Mouse (Mus musculus): ENCODE data around the gene Slmap. TPM values are rescaled to one million over a fixed set of nuclear protein-coding genes. Genes with fewer than 3 reads are reported as not detected.
"Not testable (repeated sequence)": the region's sequence is repeated elsewhere in the genome, so short reads cannot be mapped to it uniquely, and the experiment has no call there.

Slmap gene
- 12.5 and 14.6 TPM in 2 replicates for polyA plus RNA-seq (2015; fragmentation: Nextera tagmentation; extraction: Ambion mirVana)

DNA sequence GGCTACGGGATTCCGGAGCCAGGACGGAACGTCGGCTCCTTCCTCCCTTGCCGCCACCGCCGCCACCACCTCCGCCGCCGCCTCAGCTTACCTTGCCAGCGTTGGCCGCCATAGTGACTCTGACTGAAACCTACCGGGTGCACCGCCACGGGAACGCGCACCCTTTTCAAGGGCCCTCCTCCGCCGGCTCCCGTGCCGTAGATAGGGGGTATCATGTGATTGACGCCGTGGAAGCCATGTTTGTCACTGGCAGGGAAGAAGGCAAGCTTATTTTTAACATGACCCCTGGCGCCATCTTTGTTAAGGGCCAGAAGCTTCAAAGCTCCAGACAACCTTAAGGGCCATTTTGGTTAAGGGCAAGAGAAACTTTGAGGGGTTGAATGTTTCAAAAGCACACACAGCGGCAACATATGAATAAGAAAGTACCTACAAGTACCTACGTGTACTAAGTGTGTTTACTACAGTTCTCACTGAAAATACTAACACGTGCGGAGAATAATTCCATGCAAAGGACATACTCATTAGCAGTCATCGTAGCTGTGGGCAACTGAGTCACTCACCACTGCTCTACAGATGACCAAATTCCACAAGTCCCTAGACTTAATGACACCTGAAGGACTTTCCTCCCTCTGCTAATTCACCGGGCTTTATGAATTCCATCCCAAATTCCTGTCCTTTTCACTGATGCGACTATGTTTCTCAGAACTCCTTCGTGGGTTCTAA lies at the start of gene Slmap:
TSS of gene Slmap (minus strand) at position 175 of the 723 bp plus-strand sequence.
- no peaks in the 10 kb centered on the region for H3K36me3 ChIP-seq
- peak within 1 kb of the TSS; percentile 89 for H3K9ac ChIP-seq (replicated peaks)
- WGBS: 14% methylated on average over 29 of the region's 33 CpGs
- peak within 1 kb of the TSS; percentile 83 for H3K4me3 ChIP-seq (replicated peaks)
- H3K27me3 ChIP-seq: no peaks in the 10 kb centered on the region
- H3K4me2 ChIP-seq (replicated peaks): peak within 1 kb of the TSS; percentile 81
- H3K9me3 ChIP-seq: no peaks in the 10 kb centered on the region
- H3K4me1 ChIP-seq (replicated peaks): peaks cover 35% of the 10 kb centered on the region
- peak; percentile 97 for ATAC-seq
- peak within 1 kb of the TSS; percentile 86 for H3K27ac ChIP-seq

DNA sequence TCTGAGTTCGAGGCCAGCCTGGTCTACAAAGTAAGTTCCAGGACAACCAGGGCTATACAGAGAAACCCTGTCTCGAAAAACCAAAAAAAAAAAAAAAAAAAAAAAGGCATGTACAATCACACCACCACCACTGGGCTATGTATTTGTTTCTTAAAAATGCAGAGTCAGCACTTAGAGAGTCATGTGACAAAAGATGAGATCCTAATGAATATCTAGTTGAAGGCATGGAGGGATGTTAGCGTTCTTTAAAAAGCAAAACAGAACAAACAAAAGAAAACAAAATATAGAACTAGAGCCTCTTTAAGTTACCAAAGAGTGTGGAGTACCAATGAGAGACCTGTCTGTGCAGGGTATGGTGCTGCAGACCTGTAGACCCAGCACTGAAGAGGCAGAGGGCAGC lies 48.9 kb upstream of the Slmap start:
- Histone ChIP-seq H3K27ac (no peak overlapping the region), H3K4me3 (replicated peaks) (no peak overlapping the region), H3K4me1 (replicated peaks) (peaks cover 17% of the 10 kb centered on the region), H3K9me3 (no peaks in the 10 kb centered on the region), H3K27me3 (no peaks in the 10 kb centered on the region), H3K9ac (replicated peaks) (no peak overlapping the region), H3K36me3 (0 out of 2 replicates have a peak, but pooled peaks cover 5% of the 10 kb centered on the region), H3K4me2 (replicated peaks) (no peak overlapping the region)
- WGBS: 95% methylated on average over 2 of the region's 3 CpGs
- no peak for ATAC-seq

DNA sequence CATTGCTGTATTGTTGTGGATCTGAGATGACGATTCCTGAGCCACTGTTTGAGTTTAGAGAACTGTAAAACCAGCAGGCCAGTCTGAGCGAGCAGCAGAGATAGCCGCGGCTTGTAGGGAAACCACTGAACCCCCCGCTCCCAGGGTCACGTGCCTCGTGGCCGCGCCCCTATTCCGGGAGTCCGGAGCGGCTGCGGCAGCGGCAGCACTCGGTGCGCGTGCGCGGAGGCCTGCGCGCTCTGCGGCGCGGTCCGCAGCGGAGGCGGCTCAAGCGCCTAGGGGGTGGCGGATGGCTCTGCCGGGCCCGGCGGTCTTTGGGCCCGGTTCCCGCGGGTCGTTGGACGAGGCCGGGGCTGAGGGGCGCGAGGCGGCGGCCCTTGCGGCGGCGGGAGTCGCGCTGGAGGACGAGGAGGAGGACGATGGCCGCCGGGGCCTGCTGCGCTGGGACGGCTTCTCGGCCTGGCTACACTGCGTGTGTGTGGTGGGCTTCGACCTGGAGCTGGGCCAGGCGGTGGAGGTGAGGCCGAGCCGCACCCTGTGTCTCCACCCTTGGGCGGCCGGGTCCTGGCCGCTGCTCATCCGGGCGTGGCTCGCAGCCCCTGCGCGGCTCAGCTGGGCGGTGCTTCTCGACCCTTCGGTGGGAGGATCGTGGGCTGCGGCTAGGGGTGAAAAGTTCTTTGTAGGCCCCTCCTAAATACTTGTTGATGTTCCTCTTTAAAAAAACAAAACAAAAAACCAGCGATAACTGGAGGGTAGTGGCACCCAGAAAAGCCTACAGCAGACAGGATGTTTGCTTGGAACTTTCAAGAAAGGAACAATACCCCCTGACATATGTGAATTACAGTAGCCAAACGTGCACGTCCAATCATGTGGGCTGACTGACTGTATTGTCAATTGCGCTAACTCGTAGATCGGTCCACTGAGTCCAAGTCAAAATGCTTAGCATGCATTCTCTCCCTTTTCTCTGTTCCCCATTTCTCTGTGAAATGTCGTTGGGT lies 44.9 kb upstream of the Slmap start:
- H3K9ac ChIP-seq (replicated peaks): peak overlapping the region; percentile 100
- H3K4me3 ChIP-seq (replicated peaks): peak overlapping the region; percentile 97
- peaks cover 17% of the 10 kb centered on the region for H3K4me1 ChIP-seq (replicated peaks)
- no peaks in the 10 kb centered on the region for H3K36me3 ChIP-seq
- H3K9me3 ChIP-seq: no peaks in the 10 kb centered on the region
- H3K27ac ChIP-seq: peak overlapping the region; percentile 95
- H3K4me2 ChIP-seq (replicated peaks): peak overlapping the region; percentile 84
- peak; percentile 97 for ATAC-seq
- H3K27me3 ChIP-seq: no peaks in the 10 kb centered on the region
- under 1% methylated on average over 73 of the region's 79 CpGs for WGBS

DNA sequence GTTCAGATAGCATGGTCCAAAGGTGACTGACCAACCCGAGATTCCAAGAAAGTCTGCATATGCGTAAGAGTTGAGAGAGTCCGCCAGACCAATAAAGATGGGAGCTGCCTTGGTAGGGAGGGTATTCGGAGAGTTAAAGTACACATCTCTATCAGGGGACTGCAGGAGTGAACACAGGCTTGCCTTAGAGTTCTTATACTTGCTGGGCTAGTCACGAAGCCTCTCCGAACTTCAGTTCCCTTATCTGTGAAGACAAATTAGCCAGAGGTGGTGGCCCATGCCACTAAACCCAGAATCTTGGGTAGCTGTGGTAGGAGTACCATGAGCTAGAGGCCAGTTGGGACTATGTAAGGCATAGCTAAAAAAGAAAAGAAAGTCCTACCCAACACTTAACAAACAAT lies 44.1 kb upstream of the Slmap start:
- peak overlapping the region; percentile 84 for H3K4me2 ChIP-seq (replicated peaks)
- H3K36me3 ChIP-seq: no peaks in the 10 kb centered on the region
- ATAC-seq: peak; percentile 41
- H3K4me3 ChIP-seq (replicated peaks): no peak overlapping the region
- H3K4me1 ChIP-seq (replicated peaks): peaks cover 17% of the 10 kb centered on the region
- H3K27ac ChIP-seq: no peak overlapping the region
- no peaks in the 10 kb centered on the region for H3K27me3 ChIP-seq
- WGBS: 81% methylated on average over 6 of the region's 6 CpGs
- no peaks in the 10 kb centered on the region for H3K9me3 ChIP-seq
- H3K9ac ChIP-seq (replicated peaks): no peak overlapping the region

DNA sequence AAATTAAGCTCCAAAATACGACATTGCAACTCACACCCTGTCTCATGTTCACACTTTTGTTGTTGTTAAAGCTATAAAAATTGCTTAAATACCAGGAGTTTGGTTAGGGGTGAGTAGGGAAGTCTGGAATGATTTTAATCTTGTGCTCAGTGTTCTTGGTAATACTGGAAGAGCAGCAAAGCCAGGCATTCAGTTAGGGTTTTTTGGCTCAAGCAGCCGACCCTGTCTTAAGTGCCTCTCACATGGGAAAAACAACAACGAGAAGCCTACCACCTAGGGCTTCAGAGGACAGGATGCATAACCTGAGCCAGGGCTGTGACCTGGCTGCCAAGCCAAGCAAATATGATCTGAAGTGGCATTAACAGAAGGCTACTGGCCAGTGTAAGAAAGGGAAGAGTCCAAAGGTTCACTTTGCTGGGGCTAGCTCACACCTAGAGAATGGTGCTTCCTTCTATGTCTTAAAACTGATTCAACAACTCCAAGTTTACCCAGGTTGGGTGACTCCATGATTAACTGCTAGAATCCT lies 41.6 kb upstream of the Slmap start:
- no peak overlapping the region for H3K4me3 ChIP-seq (replicated peaks)
- no peaks in the 10 kb centered on the region for H3K27me3 ChIP-seq
- no peaks in the 10 kb centered on the region for H3K9me3 ChIP-seq
- no peaks in the 10 kb centered on the region for H3K36me3 ChIP-seq
- ATAC-seq: no peak
- H3K9ac ChIP-seq (replicated peaks): no peak overlapping the region
- no peak overlapping the region for H3K27ac ChIP-seq
- H3K4me1 ChIP-seq (replicated peaks): peaks cover 10% of the 10 kb centered on the region
- 74% methylated on average over 3 of the region's 3 CpGs for WGBS
- H3K4me2 ChIP-seq (replicated peaks): no peak overlapping the region

DNA sequence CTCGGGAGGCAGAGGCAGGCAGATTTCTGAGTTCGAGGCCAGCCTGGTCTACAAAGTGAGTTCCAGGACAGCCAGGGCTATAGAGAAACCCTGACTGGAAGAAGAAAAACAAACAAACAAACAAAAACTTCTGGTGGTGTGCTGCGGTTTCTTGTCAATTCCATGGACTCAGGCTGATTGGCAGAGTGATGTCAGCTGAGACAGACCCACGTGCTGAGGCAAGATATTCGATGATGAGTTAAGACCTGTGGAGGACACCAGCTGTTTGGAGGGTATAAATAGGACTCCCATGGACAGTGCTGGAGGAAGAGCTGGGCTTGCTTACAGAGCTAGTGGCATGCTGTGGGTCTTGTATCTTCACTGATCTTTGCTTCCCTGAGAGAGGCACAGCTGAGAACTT lies 38.8 kb upstream of the Slmap start, which contains the start of gene Dennd6a:
TSS of gene Dennd6a (plus strand) at position 301 of the 400 bp plus-strand sequence.
- H3K27me3 ChIP-seq; H3K4me2 ChIP-seq (replicated peaks); H3K9me3 ChIP-seq; H3K27ac ChIP-seq; H3K4me1 ChIP-seq (replicated peaks); H3K36me3 ChIP-seq; ATAC-seq; H3K4me3 ChIP-seq (replicated peaks); H3K9ac ChIP-seq (replicated peaks): not testable (repeated sequence)
- WGBS: 90% methylated on average over 5 of the region's 5 CpGs

DNA sequence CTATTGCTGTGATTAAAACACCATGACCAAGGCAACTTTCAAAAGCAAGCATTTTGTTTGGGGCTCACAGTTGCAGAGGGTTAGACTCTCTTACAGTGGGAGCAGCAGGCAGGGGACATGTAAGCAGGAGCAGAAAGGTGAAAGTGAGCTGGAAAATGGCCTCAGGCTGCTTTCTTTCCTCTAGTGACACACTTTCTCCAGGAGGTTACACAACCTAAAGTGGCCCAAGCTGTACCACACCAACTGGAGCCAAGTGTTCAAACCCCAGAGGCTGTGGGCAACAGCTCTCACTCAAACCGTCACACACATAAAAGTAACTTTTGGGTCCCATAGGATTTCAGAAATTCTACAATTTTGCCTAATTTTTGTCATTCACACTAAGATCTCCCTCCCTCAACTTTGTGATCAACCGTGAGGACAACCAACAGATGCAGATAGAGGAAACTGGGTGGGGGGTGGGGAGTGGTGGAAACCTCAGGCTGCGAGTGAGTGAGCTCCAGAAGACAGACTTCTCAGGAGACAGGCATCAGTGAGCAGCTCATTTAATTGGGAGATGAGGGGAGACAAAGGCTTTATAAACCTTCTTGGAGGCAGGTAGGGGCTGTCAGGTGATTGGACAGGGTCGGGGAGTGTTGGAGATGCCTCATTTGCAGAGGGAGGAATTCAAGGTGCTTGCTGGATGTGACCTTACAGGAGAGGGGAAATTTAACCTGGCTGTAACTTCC lies 37.4 kb upstream of the Slmap start:
- Histone ChIP-seq H3K27me3 (no peaks in the 10 kb centered on the region), H3K36me3 (no peaks in the 10 kb centered on the region), H3K4me1 (replicated peaks) (no peaks in the 10 kb centered on the region), H3K4me2 (replicated peaks) (no peak overlapping the region), H3K27ac (no peak overlapping the region), H3K4me3 (replicated peaks) (no peak overlapping the region), H3K9ac (replicated peaks) (no peak overlapping the region), H3K9me3 (no peaks in the 10 kb centered on the region)
- no peak for ATAC-seq
- 63% methylated on average over 4 of the region's 4 CpGs for WGBS

DNA sequence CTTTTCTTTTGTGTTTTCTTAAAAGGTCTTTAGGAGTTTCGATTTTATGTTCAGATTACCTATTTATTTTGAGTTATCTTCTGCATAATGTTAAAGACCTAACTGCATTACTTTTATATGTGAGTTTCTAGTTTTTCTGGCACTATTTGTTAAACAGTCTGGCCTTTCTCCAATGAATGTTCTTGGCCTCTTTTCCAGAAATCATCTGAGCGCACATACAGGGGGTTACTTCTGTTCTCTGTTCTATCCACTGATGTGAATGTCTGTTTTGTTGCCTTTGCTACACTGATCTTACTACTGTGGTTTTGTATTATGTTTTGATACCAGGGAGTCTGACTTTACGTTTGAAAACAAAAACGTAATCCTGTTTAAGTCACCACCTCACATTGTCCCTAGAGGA lies 35.1 kb upstream of the Slmap start:
- Histone ChIP-seq H3K27ac (no peak overlapping the region), H3K36me3 (no peaks in the 10 kb centered on the region), H3K9me3 (no peaks in the 10 kb centered on the region), H3K27me3 (no peaks in the 10 kb centered on the region), H3K9ac (replicated peaks) (no peak overlapping the region), H3K4me3 (replicated peaks) (no peak overlapping the region), H3K4me2 (replicated peaks) (no peak overlapping the region), H3K4me1 (replicated peaks) (no peaks in the 10 kb centered on the region)
- no peak for ATAC-seq
- WGBS: 88% methylated on average over 4 of the region's 4 CpGs

DNA sequence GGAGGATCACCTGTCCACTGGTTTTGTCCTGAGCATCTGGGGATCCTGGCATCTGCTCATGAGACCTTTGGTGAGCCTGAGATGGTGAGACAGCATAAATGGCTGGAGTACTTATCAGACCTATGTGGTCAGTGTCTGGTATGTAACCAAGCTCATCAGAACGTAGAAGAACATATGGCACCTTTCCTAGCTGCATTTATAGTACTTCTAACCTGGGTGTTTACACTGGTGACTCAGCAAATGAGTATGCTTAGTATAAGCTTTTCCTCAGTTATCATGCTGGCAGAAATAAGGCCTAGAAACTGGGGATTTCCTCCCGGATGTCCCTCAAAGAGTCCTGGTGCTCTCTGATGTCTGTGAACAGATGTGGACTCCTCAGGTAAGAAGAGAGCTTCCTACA lies 27.5 kb upstream of the Slmap start:
- no peaks in the 10 kb centered on the region for H3K27me3 ChIP-seq
- H3K4me1 ChIP-seq (replicated peaks): no peaks in the 10 kb centered on the region
- 0 out of 2 replicates have a peak, but pooled peaks cover 5% of the 10 kb centered on the region for H3K9me3 ChIP-seq
- no peak overlapping the region for H3K9ac ChIP-seq (replicated peaks)
- H3K27ac ChIP-seq: no peak overlapping the region
- no peak overlapping the region for H3K4me2 ChIP-seq (replicated peaks)
- whole genome bisulfite sequencing: 88% methylated on average over 2 of the region's 2 CpGs
- H3K36me3 ChIP-seq: no peaks in the 10 kb centered on the region
- no peak for ATAC-seq
- H3K4me3 ChIP-seq (replicated peaks): no peak overlapping the region

DNA sequence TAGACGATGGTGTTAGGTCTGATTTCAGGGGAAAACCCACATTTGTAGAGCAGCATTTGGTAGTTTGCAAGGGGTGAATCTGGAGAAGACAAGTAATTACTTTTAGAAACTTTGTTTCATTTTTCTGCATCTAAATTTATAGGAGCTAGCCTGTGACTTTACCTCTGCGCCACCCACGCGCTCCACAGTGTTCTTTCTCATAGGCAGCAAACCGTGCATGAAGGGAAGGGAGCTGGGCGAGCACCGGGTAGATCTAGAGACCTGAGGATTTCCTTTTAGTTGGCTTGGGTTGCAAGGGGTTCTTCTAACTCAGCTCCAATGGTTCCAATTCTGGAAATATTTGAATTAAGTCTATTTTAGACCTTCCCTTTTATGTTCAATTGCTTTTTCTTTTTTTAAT lies 23.8 kb upstream of the Slmap start:
- ATAC-seq: no peak

DNA sequence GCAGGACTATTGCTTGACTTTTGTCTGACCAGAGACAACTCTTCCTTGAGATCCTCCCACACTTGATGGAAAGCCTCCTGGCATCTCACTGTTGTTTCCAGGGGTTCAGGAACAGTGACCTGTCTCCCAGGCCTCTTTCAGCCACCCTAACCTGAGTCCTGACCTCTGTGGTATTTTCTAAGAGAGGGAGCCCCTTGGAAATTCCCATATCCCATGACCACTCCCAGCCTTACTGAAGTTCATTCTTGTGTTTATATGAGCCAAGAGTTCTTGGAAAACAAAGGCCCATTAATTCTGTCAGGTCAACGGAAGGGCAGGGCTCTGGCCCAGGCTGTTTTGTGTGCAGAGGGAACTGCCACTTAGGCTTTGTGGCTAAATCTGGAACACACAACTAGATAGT lies 22.9 kb upstream of the Slmap start:
- Histone ChIP-seq H3K4me2 (replicated peaks) (no peak overlapping the region), H3K9me3 (0 out of 2 replicates have a peak, but pooled peaks cover 5% of the 10 kb centered on the region), H3K36me3 (no peaks in the 10 kb centered on the region), H3K27me3 (no peaks in the 10 kb centered on the region), H3K4me3 (replicated peaks) (no peak overlapping the region), H3K27ac (no peak overlapping the region), H3K9ac (replicated peaks) (no peak overlapping the region), H3K4me1 (replicated peaks) (no peaks in the 10 kb centered on the region)
- no peak for ATAC-seq
- 79% methylated on average over 1 of the region's 1 CpGs for WGBS

More for the DNA sequence above, 23.8 kb upstream of the Slmap start:
- Histone ChIP-seq H3K27me3 (no peaks in the 10 kb centered on the region), H3K36me3 (no peaks in the 10 kb centered on the region), H3K4me3 (replicated peaks) (no peak overlapping the region), H3K9ac (replicated peaks) (no peak overlapping the region), H3K9me3 (0 out of 2 replicates have a peak, but pooled peaks cover 5% of the 10 kb centered on the region), H3K27ac (no peak overlapping the region), H3K4me1 (replicated peaks) (no peaks in the 10 kb centered on the region), H3K4me2 (replicated peaks) (no peak overlapping the region)
- WGBS: 93% methylated on average over 7 of the region's 7 CpGs

Data from midbrain, embryonic 13.5 days (tissue).